Mouse (Mus musculus) cerebellum, adult 9-10 months (tissue): Measurements from ENCODE around the gene Dnmbp.

Source experiments
- DNase-seq: peaks from one replicate; pipeline ENCODE4 v3.0.0; 2022

Gene Dnmbp

GRCm38 (mm10) chr19:43905985-43906384 lies 34.0 kb downstream of the Dnmbp start:
- DNase-seq, result no peak

- no peak for DNase-seq
Observed at GRCm38 (mm10) chr19:43905136-43905535, 34.9 kb downstream of the Dnmbp start.

GRCm38 (mm10) chr19:43904327-43904726 lies 35.7 kb downstream of the Dnmbp start:
- DNase-seq, result no peak

GRCm38 (mm10) chr19:43902887-43903286 lies 37.1 kb downstream of the Dnmbp start:
- DNase-seq, result no peak

GRCm38 (mm10) chr19:43900690-43901089 lies 39.3 kb downstream of the Dnmbp start:
- DNase-seq, result no peak

- no peak for DNase-seq
Observed at GRCm38 (mm10) chr19:43898547-43898946, 41.4 kb downstream of the Dnmbp start.

GRCm38 (mm10) chr19:43896441-43896840 lies 43.5 kb downstream of the Dnmbp start:
- DNase-seq, result no peak

- DNase-seq, result no peak
Observed at GRCm38 (mm10) chr19:43895951-43896350, 44.0 kb downstream of the Dnmbp start.

- no peak for DNase-seq
Observed at GRCm38 (mm10) chr19:43894821-43895220, 45.2 kb downstream of the Dnmbp start.

GRCm38 (mm10) chr19:43894070-43894469 lies 45.9 kb downstream of the Dnmbp start:
- no peak for DNase-seq

- DNase-seq, result no peak
Observed at GRCm38 (mm10) chr19:43890487-43890886, 49.5 kb downstream of the Dnmbp start.

GRCm38 (mm10) chr19:43887725-43888124 lies 52.3 kb downstream of the Dnmbp start:
- DNase-seq, result no peak

- DNase-seq, result no peak
Observed at GRCm38 (mm10) chr19:43887242-43887641, 52.7 kb downstream of the Dnmbp start.

- DNase-seq, result no peak
Observed at GRCm38 (mm10) chr19:43886371-43887099, 53.5 kb downstream of the Dnmbp start.

GRCm38 (mm10) chr19:43884668-43885498 lies 55.1 kb downstream of the Dnmbp start:
- no peak for DNase-seq

GRCm38 (mm10) chr19:43882895-43883573 lies 57.0 kb downstream of the Dnmbp start:
- no peak for DNase-seq

GRCm38 (mm10) chr19:43881615-43882014 lies 58.4 kb downstream of the Dnmbp start:
- DNase-seq, result peak; percentile 28

- DNase-seq, result no peak
Observed at GRCm38 (mm10) chr19:43880420-43880819, 59.6 kb downstream of the Dnmbp start.

GRCm38 (mm10) chr19:43879401-43880212 lies 60.4 kb downstream of the Dnmbp start:
- peak; percentile 49 for DNase-seq

- DNase-seq, result no peak
Observed at GRCm38 (mm10) chr19:43878111-43879092, 61.6 kb downstream of the Dnmbp start.

GRCm38 (mm10) chr19:43877364-43877763 lies 62.6 kb downstream of the Dnmbp start:
- no peak for DNase-seq
